Mouse (Mus musculus): ENCODE measurements around the gene Nmur1.
"Not testable (repeated sequence)": the region's sequence is repeated elsewhere in the genome, so short reads cannot be mapped to it uniquely, and the experiment has no call there.

The Nmur1 gene

DNA sequence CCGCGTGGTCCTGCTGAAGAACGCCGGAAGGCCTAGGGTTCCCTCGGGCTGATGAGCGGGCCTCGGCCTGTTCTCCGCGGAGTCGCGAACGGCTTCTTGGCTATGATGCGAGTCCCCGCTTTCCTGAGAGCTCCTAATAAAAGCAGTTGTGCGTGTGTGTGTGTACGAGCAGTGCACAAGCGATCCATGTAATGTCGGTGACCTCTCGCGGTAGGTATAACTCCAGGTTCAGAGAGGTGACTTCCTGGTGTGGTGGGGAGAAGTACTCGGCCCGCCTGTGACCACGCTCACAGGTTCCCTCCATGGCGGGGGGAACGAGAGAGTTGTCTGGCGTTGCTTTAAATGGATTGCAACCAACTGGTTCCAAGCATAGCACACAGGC lies 66.2 kb downstream of the Nmur1 start:
- DNase-seq (ENCODE audit: low spot score in 2 of 2) = no peak

- DNase-seq (ENCODE audit: low spot score in 2 of 2) = peak; percentile 95 to 98
Observed at GRCm38 (mm10) chr1:86358906-86359797, 66.9 kb downstream of the Nmur1 start, which contains the start of gene Ncl. Gene Ncl (minus strand): TSS chr1:86359400.

DNA sequence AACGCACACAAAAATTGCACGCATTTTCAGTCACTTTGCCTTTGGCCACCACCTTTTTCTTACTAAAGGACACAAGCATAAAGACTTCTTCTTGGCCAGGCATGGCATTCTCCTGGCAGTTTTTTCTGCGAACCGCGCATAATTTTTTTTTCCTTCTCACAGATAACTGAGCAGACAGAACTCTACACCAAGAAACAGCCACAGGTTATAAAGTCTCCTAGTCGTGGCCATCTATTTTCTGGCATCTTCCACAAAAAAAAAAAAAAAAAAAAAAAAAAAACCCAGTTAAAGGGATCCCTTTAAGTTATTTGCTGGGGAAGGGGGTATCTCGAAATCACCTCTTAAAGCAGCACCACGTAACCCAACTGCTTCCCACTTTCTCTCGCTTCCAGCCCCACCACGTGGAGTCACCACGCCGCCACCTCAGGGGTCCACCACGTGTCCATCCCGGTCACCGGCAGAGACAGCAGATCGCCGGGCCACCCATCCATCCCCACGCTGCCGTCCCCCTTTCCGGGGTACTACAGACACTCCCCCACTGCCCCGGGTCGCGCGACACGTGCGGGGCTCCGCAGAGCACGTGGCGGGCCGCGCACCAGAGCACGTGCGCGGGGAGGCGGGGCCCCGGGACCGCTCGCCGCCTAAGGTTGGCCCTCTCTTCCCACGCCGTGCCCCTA lies 67.7 kb downstream of the Nmur1 start:
- no peak for DNase-seq (ENCODE audit: low spot score in 2 of 2)

DNA sequence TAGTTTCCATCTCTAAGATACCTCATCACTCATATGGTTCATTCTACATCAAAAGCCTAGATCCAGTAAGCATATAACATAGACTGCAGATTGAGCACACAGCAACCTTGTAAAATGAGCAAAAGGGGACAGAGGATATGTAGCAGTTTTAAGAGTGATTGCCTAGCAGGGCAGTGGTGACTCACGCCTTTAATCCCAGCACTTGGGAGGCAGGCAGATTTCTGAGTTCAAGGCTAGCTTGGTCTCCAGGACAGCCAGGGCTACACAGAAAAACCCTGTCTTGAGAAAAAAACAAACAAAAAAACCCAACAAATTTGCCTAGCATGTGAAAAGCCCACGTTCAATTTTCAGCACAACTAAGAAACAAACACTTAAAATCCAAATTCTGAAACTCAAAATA lies 71.8 kb downstream of the Nmur1 start:
- no peak for DNase-seq (ENCODE audit: low spot score in 2 of 2)

GRCm38 (mm10) chr1:86350576-86350975 lies 75.5 kb downstream of the Nmur1 start:
- no peak for DNase-seq (ENCODE audit: low spot score in 2 of 2)

GRCm38 (mm10) chr1:86349696-86350095 lies 76.3 kb downstream of the Nmur1 start:
- DNase-seq (ENCODE audit: low spot score in 2 of 2) = no peak

- no peak for DNase-seq (ENCODE audit: low spot score in 2 of 2)
Observed at GRCm38 (mm10) chr1:86349201-86349600, 76.8 kb downstream of the Nmur1 start.

GRCm38 (mm10) chr1:86348801-86349200 lies 77.2 kb downstream of the Nmur1 start:
- no peak for DNase-seq (ENCODE audit: low spot score in 2 of 2)

GRCm38 (mm10) chr1:86348083-86348482 lies 77.9 kb downstream of the Nmur1 start:
- no peak for DNase-seq (ENCODE audit: low spot score in 2 of 2)

DNA sequence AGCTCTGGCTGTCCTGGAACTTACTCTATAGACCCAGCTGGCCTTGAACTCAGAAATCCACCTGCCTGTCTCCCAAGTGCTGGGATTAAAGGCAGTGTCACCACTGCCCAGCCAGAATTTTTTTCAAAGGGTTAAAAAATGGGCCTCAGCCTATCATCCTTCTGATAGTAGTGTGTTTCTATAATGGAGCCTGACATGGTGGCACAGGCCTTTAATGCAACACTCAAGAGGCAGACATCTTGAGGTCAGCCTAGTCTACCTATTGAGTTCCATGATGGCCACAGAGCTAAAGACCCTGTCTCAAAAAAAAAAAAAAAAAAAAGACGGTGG lies 78.3 kb downstream of the Nmur1 start:
- no peak for DNase-seq (ENCODE audit: low spot score in 2 of 2)

- no peak for DNase-seq (ENCODE audit: low spot score in 2 of 2)
Observed at GRCm38 (mm10) chr1:86346851-86347715, 78.9 kb downstream of the Nmur1 start.

DNA sequence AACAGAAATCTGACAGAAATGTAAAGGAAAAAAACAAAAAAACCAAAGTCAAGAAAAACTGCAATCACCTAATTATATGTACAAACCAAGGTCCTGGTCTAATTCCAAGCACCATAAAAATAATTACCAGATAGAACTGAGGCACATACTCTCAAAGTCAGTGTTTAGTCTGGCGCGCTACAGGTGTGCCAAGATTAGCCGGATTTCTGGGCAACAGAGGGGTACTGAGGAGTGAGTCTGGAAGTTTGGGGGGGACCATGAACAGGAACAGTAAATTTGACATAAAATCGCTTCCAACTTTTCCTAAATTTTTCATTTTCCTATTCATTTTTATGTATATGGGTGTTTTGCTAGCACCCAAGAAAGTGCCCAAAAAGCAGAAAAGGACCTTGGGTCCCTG lies 80.1 kb downstream of the Nmur1 start:
- no peak for DNase-seq (ENCODE audit: low spot score in 2 of 2)

DNA sequence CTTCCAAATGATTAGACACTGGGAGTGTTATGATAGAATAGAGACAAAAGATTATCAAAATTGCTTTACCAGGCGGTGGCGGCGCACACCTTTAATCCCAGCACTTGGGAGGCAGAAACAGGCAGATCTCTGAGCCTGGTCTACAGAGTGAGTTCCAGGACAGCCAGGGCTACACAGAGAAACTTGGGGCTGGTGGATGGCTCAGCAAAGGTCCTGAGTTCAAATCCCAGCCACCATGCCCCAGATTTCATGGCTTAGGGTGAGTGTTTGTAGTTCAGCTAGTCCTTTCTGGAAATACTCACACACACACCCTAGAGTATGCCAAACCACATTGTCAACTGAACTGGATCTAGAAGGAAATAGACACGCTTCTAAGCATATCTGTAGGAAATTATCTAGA lies 81.0 kb downstream of the Nmur1 start:
- DNase-seq (ENCODE audit: low spot score in 2 of 2) = no peak

- no peak for DNase-seq (ENCODE audit: low spot score in 2 of 2)
Observed at GRCm38 (mm10) chr1:86343969-86344861, 81.8 kb downstream of the Nmur1 start.

GRCm38 (mm10) chr1:86343087-86343645 lies 82.9 kb downstream of the Nmur1 start:
- no peak for DNase-seq (ENCODE audit: low spot score in 2 of 2)

- DNase-seq (ENCODE audit: low spot score in 2 of 2) = no peak
Observed at GRCm38 (mm10) chr1:86342371-86342770, 83.7 kb downstream of the Nmur1 start.

GRCm38 (mm10) chr1:86341096-86341495 lies 84.9 kb downstream of the Nmur1 start:
- DNase-seq (ENCODE audit: low spot score in 2 of 2) = not testable (repeated sequence)

DNA sequence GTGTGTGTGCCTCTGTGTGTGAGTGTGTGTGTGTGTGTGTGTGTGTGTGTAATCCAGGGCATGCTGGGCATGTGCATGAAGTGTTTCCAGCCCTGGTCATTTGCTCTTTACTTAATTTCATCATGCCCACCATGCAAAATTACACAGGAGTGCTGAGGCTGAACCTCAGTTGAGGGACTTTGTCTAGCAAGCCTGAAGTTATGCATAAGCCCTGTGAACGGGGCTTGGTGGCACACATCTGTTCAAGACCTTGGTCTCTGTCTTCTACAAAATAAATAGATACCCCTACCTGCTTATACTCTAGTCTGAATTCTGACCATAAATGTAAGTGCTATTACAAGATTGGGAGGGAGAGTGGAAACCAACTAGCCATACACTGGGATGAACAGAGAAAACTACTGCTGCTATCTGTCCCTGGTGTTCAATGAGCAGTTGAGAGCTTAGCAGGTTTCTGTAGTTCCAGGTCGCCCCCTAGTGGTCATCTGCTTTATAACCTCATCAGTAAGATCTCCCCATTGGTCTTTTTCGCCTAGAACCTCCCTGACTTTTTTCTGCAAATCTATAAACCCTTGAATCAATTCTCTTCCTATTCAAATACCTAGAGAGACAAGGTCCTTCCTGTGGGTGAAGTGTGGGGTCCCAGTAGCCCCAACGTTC lies 86.7 kb downstream of the Nmur1 start:
- peak; percentile 70 to 87 for DNase-seq (ENCODE audit: low spot score in 2 of 2)

DNA sequence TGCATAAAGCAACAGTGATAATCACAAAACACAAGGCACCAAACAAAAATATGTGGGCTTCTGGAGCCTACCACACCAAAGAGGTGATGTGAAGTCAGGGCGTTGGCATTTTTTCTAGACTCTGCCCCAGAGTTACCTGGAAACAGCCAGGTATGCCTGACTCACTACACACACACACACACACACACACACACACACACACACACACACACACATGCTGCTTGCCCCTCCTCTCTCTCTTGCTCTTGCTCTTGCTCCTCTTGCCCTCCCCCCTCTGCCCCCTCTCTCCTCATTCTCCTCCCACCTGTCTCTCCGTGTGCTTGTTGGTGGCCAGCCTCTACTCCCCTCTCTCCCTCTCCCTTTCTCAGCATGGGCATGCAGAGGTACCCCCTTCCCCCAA lies 89.7 kb downstream of the Nmur1 start:
- DNase-seq (ENCODE audit: low spot score in 2 of 2) = no peak

All from spleen, postnatal 10 days (tissue).